Mouse (Mus musculus) cerebellum, adult 18-20 months (tissue): ENCODE results near the gene Ifnlr1.
"Not testable (repeated sequence)": the region's sequence is repeated elsewhere in the genome, so short reads cannot be mapped to it uniquely, and the experiment has no call there.

Experiments
- DNase-seq, 2 experiments: peaks; one replicate each; pipeline ENCODE4 v3.0.0; 2021

Gene Ifnlr1

DNA sequence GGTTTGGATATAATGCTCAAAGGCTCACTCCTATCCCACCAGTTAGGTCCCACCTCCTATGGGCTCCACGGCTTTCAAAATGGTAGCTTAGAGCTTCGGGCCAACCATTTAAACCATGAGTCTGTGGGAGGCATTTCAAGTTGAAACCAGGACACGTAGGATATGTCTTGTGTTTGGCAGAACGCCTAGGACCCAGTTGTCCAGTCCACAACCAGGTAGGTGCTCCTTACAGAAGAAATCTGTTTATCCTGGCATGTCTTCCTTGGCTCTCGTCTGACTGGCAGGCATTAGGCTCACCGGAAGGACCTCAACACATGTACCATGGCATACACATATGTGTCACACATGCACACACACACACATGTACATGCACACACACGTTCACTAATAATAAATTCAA is 3.7 kb downstream of the Ifnlr1 start:
- no peak for DNase-seq

- DNase-seq, result no peak
Measured at GRCm38 (mm10) chr4:135690241-135690640, 4.2 kb downstream of the Ifnlr1 start.

GRCm38 (mm10) chr4:135692916-135693315 is 6.8 kb downstream of the Ifnlr1 start:
- no peak for DNase-seq

DNA sequence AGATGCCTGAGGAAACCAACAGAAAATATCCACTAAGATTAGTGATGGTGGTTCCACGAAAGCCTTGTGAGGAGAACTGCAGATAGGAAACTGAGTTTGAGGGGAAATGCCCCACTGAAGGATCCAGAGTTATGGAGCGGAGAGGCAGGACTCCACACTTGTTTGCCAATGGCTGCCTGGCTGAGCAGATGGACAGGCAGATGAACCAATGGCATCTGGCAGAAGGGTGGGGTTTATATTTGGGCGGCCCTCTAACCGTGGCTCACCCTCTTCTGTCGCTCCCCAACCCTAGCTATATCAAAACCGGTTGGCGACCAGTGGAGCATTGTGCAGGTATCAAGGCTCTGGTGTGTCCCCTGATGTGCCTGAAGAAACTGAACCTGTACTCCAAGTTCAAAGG is 12.4 kb downstream of the Ifnlr1 start:
- no peak for DNase-seq

- no peak for DNase-seq
Measured at GRCm38 (mm10) chr4:135703497-135703896, 17.4 kb downstream of the Ifnlr1 start.

DNA sequence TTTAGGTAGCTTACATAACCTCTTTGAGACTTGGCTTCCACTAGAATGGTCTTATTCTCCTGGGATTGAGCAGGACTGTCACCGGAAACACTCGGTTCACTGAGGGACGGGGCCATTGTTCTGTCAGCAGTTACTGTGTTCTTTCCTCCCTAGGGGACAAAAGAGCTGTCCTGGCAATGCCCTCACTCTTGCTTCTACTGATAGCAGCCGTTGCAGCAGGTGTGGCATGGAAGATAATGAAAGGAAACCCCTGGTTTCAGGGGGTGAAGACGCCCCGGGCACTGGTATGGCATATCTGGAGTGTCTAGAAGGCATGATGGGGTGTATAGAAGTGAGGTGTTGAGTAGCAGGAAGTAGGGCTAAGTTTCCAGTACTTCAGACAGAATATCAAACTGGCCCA is 17.9 kb downstream of the Ifnlr1 start:
- no peak for DNase-seq

DNA sequence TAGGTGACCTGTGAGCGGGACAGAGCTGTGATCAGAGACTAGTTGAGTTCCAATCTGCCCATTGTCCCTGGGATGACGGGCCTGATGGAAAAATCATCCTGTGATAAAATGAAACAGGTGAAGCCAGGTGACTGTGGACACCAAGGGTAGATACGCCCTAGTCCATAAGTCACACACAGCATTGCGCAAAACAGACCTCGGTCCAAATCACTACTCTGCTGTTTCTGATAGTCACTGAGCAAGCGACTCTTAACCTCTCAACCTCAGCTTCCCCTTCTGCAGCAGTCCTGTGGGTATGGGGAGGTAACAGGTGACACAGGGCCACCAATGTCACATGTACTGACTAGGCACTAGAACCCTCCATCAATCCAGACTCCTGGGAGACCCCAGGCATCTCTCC is 20.0 kb downstream of the Ifnlr1 start:
- no peak for DNase-seq

DNA sequence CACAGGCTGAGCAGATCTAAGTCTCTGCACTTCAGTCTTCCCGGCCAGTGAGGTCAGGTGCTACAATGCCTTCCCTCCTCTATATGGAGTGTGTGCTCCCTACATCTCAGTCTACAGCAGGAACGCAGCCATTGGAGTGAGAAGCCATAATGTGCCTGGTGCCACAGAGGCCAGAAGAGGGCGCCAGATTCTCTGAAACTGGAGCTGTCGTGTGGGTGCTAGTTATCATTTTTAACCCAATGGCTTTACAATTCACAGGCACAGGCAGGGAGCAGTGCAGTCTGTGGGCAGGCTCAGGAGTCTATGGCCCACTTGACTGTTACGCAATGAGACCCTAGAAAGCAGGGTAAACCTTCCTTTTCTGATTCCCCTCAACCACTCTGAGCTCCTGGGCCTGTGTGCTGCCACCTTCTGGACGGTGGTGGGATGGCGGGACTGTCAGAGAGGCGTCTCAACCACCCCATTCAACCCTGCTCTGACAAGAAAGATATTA is 23.0 kb downstream of the Ifnlr1 start:
- peak; percentile 57 to 71 for DNase-seq

GRCm38 (mm10) chr4:135709621-135710020 is 23.5 kb downstream of the Ifnlr1 start:
- DNase-seq, result no peak

DNA sequence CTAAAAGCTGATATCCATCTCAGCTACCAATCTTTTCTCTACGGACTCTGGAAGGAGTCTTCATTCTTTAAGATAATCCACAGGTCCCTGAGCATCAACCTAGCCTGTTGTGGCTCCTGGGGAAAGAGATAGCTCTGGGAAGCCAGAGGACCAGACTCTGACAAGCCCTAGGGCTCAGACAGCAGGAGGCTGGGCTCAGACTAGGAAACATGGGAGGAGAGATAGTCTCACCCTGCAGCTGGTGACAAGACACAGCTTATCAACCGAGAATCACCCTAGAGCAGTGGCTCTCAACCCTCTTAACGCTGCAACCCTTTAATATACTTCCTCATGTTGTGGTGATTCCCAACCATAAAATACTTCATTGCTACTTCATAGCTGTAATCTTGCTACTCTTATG is 24.3 kb downstream of the Ifnlr1 start:
- no peak for DNase-seq

DNA sequence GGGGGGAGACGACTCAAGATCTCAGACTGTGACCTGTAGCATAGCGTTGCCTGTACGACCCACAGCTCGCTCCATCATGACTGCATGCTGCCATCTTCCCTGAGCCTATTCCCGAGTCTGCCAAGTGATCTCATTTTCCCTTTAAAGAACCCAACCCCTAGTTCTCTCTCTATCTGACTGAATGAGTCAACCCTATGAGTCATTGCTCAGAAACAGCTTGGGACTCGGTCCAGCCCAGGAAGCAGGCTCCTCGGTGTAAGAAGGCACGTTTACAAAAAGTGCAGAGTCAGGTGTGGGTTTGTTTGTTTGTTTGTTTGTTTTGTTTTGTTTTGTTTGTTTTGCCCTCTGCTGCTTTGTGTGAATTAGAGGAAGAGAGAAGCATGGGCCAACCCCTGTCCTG is 28.7 kb downstream of the Ifnlr1 start:
- peak in 1 of 2 experiments; percentile 7 for DNase-seq

DNA sequence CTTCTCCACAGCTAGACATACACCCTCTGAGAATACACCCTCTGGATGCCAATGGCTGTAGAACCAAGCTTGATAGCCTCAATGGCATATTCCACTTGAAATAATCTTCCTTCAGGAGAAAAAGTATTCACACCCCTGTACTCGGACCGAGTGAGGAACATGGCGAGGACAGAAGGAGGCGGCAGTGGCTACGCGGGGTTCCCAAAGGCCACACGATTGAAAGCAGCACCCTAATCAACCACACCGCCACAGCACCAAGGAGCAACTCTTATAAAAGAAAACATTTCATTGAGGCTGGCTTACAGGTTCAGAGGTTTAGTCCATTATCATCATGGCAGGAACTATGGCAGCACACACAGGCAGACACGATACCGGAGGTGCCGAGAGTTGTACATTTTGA is 30.4 kb downstream of the Ifnlr1 start:
- not testable (repeated sequence) for DNase-seq

- DNase-seq, result no peak
Measured at GRCm38 (mm10) chr4:135722540-135723290, 36.6 kb downstream of the Ifnlr1 start.

DNA sequence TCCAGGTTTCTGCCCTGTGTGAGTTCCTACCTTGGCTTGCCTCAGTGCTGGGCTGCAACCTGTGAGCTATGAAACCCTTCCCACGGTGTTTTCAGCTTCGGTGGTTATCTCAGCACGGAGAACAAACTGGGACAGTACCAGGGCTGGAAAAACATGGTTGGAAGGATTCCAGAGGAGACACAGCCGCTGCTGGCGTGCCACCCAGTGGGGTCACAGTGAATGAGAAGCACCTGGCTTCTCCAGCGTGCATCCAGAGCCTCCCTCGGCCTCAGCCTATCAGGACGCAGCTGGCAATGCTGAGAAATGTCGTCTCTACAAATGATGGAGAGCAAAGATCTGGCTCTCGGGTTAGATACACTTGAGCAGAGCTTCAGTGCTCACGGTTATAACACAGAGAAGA is 40.3 kb downstream of the Ifnlr1 start:
- DNase-seq, result peak in 1 of 2 experiments; percentile 14

DNA sequence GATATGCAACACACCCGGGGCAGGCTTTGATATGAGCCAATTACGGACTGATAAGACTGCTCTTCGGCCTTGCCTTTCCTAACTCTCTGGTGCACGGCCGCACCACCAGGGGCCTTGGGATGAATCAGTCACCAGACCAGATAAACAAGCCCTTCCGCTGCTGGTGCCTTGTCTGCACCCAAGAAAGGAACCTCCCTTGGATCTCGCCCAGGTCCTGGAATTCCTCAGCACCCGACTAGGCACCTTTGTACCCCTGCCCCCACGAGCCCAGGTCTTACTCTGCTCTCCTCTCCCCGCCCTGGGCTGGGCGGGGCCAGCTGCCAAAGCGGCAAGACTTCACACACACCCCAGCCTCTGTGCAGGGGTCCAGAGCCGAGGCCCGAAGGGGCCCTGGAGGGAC is 41.7 kb downstream of the Ifnlr1 start, which contains the start of gene Il22ra1:
Gene Il22ra1 (plus strand): TSS at position 356 of the 400 bp plus-strand sequence.
- DNase-seq, result no peak

- DNase-seq, result peak; percentile 43 to 45
Measured at GRCm38 (mm10) chr4:135730204-135730603, 44.1 kb downstream of the Ifnlr1 start.

DNA sequence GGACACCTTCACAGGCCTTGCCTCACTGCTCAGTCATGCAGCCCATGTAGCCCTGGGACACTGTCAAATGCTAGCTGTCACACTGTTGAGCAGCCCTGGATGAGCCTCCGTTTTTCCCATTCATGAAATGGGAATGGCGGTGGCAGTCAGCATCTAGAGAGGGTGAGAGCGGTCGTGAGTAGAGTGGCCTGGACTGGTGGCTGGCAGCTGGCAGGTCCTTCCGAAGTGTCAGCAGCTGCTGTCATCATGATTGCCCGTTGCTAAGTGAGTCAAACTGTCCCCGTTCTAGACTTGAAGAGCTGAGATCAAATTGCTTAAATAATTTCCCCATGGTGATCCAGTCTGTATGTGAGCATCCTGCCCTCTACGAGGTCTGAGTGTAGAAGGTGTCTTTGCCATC is 44.9 kb downstream of the Ifnlr1 start:
- DNase-seq, result no peak

- no peak for DNase-seq
Measured at GRCm38 (mm10) chr4:135733901-135734300, 47.8 kb downstream of the Ifnlr1 start.

- no peak for DNase-seq
Measured at GRCm38 (mm10) chr4:135736903-135737302, 50.8 kb downstream of the Ifnlr1 start.

DNA sequence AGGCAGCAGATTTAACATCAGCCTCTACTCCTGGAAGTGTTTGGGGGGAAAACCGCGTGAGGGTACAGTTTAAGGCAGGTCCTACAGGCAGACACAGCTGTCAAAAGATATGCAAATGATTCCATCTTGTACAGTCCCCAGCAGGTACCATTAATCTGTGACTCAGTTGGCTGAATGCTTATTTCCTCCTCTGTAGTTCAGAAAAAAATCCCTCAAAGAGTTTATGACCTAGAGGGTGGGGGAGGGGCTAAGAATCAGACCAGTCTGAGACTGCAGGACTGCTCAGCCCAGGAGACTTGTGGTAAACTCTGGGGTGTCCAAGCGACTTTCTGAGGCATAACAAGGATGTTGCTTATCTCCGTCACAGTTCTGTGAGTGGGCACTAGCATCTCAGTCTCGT is 52.1 kb downstream of the Ifnlr1 start:
- DNase-seq, result no peak

DNA sequence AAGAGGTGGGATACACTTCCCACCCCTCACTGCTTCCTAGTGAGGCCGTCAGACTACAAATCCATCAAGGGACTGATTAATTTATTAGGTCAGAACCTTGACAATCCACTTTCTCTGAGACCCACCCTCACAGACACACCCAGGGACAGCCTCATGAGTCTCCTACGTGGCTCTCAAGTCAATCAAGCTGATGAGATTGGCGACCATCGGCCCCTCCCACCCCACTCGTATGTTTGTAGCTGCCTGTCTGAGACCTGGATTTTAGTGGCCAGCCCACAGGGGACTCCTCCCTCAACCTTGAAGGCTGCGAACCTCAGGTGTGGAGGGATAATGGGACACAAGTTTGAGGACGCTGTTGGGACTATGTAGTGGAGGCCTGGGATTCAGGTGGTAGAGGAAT is 53.1 kb downstream of the Ifnlr1 start:
- no peak for DNase-seq

GRCm38 (mm10) chr4:135739672-135740071 is 53.6 kb downstream of the Ifnlr1 start:
- no peak for DNase-seq

- DNase-seq, result no peak
Measured at GRCm38 (mm10) chr4:135743520-135743919, 57.4 kb downstream of the Ifnlr1 start.

- DNase-seq, result no peak
Measured at GRCm38 (mm10) chr4:135744726-135745448, 58.8 kb downstream of the Ifnlr1 start.
